Mouse (Mus musculus): ENCODE data around the gene Cfap97.

DNA sequence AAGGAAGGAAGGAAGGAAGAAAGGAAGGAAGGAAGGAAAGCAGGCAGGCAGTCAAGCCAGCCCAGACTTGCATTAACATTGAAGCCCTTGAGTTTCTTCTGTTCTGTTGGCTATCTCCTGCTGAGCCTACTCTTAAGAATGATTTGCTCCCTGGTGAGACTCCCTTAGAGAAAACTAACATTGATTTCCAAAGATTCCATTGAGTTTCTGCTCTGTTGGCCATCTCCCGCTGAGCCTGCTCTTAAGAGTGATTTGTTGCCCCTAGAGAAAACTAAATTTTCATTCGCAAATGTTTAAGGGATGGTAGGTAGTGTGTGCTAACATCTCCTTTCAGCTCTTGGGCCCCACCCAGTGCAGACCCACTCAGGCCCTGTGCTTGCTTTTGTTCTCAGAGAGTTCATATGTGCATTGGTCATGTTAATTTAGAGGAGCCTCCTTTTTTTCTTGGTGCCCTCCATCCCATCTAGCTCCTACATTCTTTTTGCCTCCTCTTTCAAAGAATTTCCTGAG is 62.5 kb downstream of the Cfap97 start:
- TF ChIP-seq CTCF (IDR thresholded peaks at IDR 0.05 in 2 of 3, conservative IDR thresholded peaks at IDR 0.05 in 1 of 3; ENCODE audit: control insufficient read depth in 1 of 3, insufficient read depth in 1 of 3, low read depth in 2 of 3, low read length in 3 of 3, poor library complexity in 1 of 3, severe bottlenecking in 1 of 3) (no peak), POLR2A (IDR thresholded peaks at IDR 0.05; ENCODE audit: control insufficient read depth in 1 of 2, insufficient read depth in 1 of 2, low read depth in 1 of 2, low read length in 2 of 2, poor library complexity in 1 of 2) (no peak), GATA1 (IDR thresholded peaks at IDR 0.05; ENCODE audit: low read depth, low read length) (no peak)

Measured in MEL (cell line).